Mouse (Mus musculus) neutrophil, adult 83 days (primary cell): ENCODE data around the gene Apba3. TPM values are rescaled to one million over a fixed set of nuclear protein-coding genes. Genes with fewer than 3 reads are reported as not detected.

Experiments
- total RNA-seq, 2 experiments: library from RNA; stranded (reverse); gene quantifications; one replicate each; pipeline ENCODE4 v1.2.4; 2023

Gene Apba3
- total RNA-seq: 10 to 100 TPM; 28.2 to 28.6 TPM

DNA sequence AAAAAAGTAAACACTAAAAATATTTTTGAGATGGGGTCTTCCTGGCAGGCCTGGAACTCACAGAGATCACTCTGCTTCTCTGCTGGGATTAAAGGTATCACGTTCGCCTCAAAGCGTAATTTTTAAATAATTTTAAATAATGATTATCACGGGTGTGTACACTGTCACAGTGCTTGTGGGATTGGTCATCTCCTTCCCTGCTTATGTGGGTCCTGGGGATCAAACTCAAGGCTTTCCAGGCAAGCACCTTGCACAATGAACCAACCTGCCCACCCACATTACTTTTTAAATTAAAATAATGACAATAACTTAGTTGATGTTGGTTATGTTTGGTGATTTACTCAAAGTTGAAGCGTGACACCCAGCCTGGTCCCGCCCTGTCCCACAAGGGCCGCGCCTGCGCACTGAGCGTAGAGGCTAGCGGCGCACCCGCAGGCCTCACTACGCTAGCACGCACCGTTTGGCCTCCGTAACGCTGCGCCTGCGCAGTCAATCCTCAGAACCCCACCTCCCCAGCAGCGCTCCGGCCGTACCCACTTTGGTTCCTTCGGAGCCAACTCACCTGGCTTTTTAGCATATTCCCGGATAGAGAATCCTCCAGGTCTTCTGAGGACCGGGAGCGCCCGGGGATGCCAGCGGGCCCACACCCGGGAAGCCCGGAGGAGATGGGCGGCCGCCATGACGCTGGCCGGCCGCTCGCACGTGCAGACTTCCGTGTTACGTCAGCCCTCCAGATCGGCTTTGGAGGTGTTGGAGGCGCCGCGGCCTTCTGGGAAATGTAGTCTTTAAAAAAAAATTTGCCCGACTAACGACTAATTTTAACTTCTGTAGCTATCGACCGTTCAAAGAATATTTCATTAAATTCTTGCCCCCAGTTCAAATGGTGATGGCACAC lies at the start of gene Apba3, which contains the start of gene Mrpl54:
Gene Apba3 (plus strand): TSS at position 750 of the 895 bp plus-strand sequence.
Gene Mrpl54 (minus strand): TSS at position 724 of the 895 bp plus-strand sequence.

GRCm38 (mm10) chr10:81230438-81231332 lies 36.1 kb upstream of the Apba3 start, which contains the start of gene Atcay:
Gene Atcay, minus strand, starts transcription at chr10:81230833.

GRCm38 (mm10) chr10:81232580-81233225 lies 34.1 kb upstream of the Apba3 start, which contains the start of gene Zfr2:
Gene Zfr2, plus strand, starts transcription at chr10:81233155.

GRCm38 (mm10) chr10:81252424-81253419 lies 14.0 kb upstream of the Apba3 start, which contains the start of gene Matk:
Gene Matk, plus strand, starts transcription at chr10:81252935.

DNA sequence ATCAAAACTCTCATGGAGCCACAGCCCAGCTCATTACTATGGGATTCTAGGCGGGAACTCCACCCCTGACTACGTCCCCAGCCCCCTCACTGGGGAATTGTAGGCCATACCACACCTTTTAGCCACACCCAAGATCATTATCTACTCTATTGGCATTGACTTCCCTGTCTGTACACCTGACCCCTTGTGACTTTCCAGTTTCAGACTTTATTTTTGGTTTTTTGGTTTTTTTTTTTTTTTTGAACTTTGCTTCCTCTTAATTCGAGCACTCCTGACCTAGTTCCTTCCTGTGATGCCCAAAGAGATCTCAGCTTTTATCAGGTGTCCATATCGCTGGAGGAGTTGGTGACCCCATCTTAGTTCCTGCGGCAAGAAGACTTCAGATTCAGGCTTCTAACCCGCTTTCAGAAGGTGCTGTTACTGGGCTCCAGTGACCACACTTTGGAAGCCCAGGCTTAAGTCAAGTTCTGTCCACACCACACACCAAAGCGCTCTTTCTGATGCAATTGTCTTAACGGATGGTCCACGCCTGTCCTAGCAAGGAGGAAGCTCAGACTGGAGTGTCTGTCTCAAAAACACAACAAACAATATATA lies 24.8 kb downstream of the Apba3 start, which contains the start of gene Tjp3:
Gene Tjp3 (minus strand): TSS at position 71 of the 594 bp plus-strand sequence.

DNA sequence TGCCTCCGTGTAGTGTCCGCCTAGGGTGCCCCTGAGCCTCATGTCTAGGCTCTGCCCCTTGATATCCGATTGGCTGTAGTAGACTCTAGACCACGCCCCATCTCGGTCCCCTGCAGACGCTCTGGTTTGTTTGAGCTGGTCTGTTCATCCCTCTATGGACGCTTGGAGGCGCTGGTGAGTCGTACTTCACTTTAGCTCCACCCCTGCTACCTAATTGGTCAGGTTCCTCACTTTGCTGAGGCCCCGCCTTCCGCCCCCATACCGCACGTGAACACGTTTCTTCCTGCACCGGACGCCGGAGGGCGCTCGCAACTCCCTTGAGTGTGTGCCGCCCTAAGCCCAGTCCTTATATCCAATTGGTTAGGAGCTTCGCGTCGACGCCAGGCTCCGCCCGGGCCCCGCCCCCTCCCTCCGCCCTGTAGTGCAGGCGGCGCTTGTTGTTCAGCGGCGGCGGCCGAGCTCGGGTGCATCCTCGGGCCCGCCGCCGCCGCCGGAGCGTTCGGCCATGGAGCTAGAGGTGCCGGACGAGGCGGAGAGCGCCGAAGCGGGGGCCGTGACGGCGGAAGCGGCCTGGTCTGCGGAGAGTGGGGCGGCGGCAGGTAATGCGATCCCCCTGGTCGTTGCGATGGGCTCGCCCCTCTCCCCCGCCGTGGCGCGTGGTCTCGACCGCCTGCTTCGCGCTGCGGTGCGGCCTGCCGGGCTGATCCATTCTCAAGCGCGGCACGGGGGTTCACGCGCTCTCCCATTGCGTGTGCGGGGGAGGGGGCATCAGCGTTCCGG lies 26.0 kb downstream of the Apba3 start, which contains the start of gene Pip5k1c:
Gene Pip5k1c (plus strand): TSS at position 410 of the 780 bp plus-strand sequence.

GRCm38 (mm10) chr10:81320550-81321347 lies 54.0 kb downstream of the Apba3 start, which contains the start of gene Cactin:
Gene Cactin, plus strand, starts transcription at chr10:81321103.

Other genes starting within 250 kb of the Apba3 start
- gene Diras1, start 241.3 kb upstream of the Apba3 start, total RNA-seq: not detected
- 10 to 100 TPM; 11.2 to 13.3 TPM for gene Slc39a3, start 229.5 kb upstream of the Apba3 start, total RNA-seq
- gene Sgta, start 206.8 kb upstream of the Apba3 start, total RNA-seq: 10 to 100 TPM; 48.3 to 49.5 TPM
- 1 to 10 TPM; 6.6 to 8.3 TPM for gene Thop1, start 196.9 kb upstream of the Apba3 start, total RNA-seq
- 1 to 10 TPM in 1 of 2 experiments, under 1 TPM in 1; 0.64 to 1.2 TPM for gene Creb3l3, start 168.1 kb upstream of the Apba3 start, total RNA-seq
- 10 to 100 TPM; 86.1 to 87.6 TPM for gene Map2k2, start 161.0 kb upstream of the Apba3 start, total RNA-seq
- 10 to 100 TPM; 62.4 to 68.5 TPM for gene Zbtb7a, start 131.7 kb upstream of the Apba3 start, total RNA-seq
- 10 to 100 TPM; 27.3 to 29.5 TPM for gene Pias4, start 99.0 kb upstream of the Apba3 start, total RNA-seq
- 100 to 1,000 TPM; 824 to 844 TPM for gene Eef2, start 90.3 kb upstream of the Apba3 start, total RNA-seq
- gene Dapk3, start 84.0 kb upstream of the Apba3 start, total RNA-seq: 10 to 100 TPM; 26.8 to 31.2 TPM
- not detected for gene 4930442H23Rik, start 83.1 kb upstream of the Apba3 start, total RNA-seq
- not detected for gene Nmrk2, start 64.9 kb upstream of the Apba3 start, total RNA-seq
- gene Atcay, start 36.1 kb upstream of the Apba3 start, total RNA-seq: not detected
- gene Zfr2, start 33.8 kb upstream of the Apba3 start, total RNA-seq: 1 to 10 TPM in 1 of 2 experiments, under 1 TPM in 1; 0.44 to 1.5 TPM
- 1 to 10 TPM; 7.1 to 10.0 TPM for gene Matk, start 14.0 kb upstream of the Apba3 start, total RNA-seq
- gene Mrpl54, start within 50 bp of the Apba3 start, total RNA-seq: 10 to 100 TPM; 36.4 to 40.7 TPM
- gene Tjp3, start 24.6 kb downstream of the Apba3 start, total RNA-seq: 1 to 10 TPM; 5.6 to 5.8 TPM
- gene Pip5k1c, start 26.0 kb downstream of the Apba3 start, total RNA-seq: 10 to 100 TPM; 84.7 to 91.8 TPM
- 10 to 100 TPM; 27.9 to 30.2 TPM for gene Cactin, start 54.1 kb downstream of the Apba3 start, total RNA-seq
- under 1 TPM in 1 of 2 experiments, not detected in 1; 0.64 TPM for gene Tbxa2r, start 61.8 kb downstream of the Apba3 start, total RNA-seq
- gene Gipc3, start 76.3 kb downstream of the Apba3 start, total RNA-seq: not detected
- 10 to 100 TPM; 38.3 to 46.6 TPM for gene Hmg20b, start 83.5 kb downstream of the Apba3 start, total RNA-seq
- 10 to 100 TPM; 19.2 to 20.1 TPM for gene Mfsd12, start 90.5 kb downstream of the Apba3 start, total RNA-seq
- gene 4930404N11Rik, start 98.9 kb downstream of the Apba3 start, total RNA-seq: 1 to 10 TPM; 3.8 to 4.8 TPM
- 10 to 100 TPM; 51.4 to 52.7 TPM for gene Fzr1, start 111.6 kb downstream of the Apba3 start, total RNA-seq
- gene Dohh, start 117.5 kb downstream of the Apba3 start, total RNA-seq: 10 to 100 TPM; 17.9 to 20.0 TPM
- under 1 TPM; 0.53 to 0.70 TPM for gene Gm48551, start 117.5 kb downstream of the Apba3 start, total RNA-seq
- gene Gm48552, start 122.0 kb downstream of the Apba3 start, total RNA-seq: 1 to 10 TPM; 1.1 to 1.3 TPM
- 10 to 100 TPM in 1 of 2 experiments, 1 to 10 TPM in 1; 7.1 to 10.6 TPM for gene Smim24, start 126.1 kb downstream of the Apba3 start, total RNA-seq
- gene Nfic, start 188.7 kb downstream of the Apba3 start, total RNA-seq: 10 to 100 TPM; 64.6 to 69.7 TPM
- gene Celf5, start 215.7 kb downstream of the Apba3 start, total RNA-seq: not detected
- 100 to 1,000 TPM; 130 to 141 TPM for gene Ncln, start 229.4 kb downstream of the Apba3 start, total RNA-seq
- gene S1pr4, start 233.2 kb downstream of the Apba3 start, total RNA-seq: 10 to 100 TPM; 66.7 to 79.7 TPM